Mouse (Mus musculus) ZHBTc4 (cell line): ENCODE results near the gene Tnp2.

ENCODE experiments used
- DNase-seq: peaks from one replicate; pipeline ENCODE4 v3.0.0-alpha.2; 2011; ENCODE audit warnings: low read depth, low spot score

Gene Tnp2

GRCm38 (mm10) chr16:10769661-10770060 is 18.8 kb downstream of the Tnp2 start:
- DNase-seq: no peak

GRCm38 (mm10) chr16:10768821-10769220 is 19.6 kb downstream of the Tnp2 start:
- DNase-seq: no peak

DNA sequence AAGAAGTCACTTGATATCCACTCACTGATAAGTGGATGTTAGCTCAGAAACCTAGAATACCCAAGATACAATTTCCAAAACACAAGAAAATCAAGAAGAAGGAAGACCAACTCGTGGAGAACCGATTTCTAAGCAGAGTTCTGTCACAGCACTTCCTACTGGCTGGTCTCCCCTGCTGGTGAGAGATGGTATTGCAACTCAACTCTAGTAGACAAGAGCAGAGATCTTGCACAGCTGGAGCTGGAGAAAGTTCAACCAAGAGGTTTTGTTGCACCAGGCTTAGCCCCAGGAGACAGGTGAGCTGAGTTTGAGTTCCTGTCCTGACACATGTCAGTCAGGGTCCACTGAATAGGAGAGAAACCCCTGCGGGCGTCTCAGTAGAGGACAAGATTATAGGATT is 21.3 kb downstream of the Tnp2 start:
- DNase-seq: peak; percentile 82

DNA sequence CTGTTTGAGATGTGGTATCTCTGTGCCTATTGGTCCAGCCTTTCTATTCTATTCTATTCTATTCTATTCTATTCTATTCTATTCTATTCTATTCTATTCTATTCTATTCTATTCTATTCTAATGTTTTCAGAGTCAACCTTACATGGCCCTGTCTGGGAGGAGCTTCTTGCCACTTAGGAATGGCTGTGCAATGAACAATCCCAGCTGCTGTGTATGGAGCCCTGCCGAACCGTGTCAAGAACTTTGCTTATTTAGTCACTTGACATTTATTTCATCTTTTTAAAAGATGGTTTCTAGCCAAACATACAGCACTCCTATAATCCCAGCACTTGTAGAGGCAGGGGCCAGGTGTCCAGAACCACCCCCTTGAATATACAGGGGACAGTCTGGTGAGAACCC is 24.1 kb downstream of the Tnp2 start:
- DNase-seq: no peak

DNA sequence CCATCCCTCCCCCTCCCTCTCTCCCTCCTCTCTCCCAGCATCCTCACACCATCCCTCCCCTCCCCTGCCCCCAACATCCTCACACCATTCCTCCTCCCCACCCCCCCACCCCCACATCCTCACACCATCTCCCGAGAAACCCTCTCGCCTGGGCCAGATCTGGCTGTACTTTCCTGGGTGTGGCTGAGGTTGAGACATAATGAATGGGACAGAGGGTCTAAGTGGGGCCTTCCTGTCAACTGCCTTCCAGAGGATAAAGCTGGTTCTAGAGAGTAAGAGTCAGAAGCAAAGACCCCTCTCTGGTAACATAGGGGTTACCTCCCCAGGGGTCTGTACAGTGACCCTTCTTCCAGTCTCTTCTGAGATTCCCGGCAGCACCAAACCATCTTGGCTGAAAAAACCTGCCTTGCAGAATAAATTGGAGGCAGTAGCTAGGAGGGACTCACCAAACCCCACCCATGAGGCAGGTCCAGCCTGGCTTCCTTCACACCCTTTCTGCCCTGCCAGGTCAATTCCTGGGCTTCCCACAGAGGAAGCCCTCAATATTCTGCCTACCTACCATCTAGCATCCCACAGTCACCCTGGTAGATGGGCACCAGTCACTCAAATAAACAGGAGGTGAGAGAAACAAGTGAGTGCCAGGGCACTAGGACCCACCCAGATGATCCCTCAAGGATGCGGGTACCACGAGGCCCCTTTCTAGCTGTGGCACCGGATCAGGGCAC is 24.8 kb downstream of the Tnp2 start:
- no peak for DNase-seq

DNA sequence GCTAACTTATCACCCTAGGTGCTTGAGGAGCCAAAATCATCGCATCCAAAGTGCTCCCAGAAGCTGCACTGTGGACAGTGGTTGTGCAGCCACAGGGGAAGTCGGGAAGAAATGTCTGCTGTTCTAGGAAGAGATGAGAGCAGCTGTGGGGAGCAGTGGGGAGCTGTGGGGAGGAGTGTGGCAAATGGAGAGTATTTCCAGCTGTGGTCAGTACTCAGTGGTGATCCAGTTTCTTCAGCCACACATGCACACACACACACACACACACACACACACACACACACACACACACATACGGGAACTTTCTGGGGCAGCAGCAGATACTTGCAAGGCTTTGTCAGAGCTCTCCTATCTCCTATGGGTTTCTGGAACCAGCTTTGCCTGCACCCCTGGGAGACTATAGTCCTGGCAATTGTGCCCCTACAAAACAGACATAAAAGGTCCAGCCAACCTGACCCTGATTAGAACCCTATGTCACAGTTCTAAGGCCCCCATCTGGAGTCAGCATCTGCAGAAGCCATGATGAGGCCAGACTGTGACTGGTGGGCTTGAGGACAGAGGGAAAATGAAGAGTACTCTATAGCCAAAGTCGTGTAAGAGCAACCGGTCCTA is 25.8 kb downstream of the Tnp2 start:
- no peak for DNase-seq

- DNase-seq: no peak
These were observed 27.3 kb downstream of the Tnp2 start for GRCm38 (mm10) chr16:10761182-10761581.

DNA sequence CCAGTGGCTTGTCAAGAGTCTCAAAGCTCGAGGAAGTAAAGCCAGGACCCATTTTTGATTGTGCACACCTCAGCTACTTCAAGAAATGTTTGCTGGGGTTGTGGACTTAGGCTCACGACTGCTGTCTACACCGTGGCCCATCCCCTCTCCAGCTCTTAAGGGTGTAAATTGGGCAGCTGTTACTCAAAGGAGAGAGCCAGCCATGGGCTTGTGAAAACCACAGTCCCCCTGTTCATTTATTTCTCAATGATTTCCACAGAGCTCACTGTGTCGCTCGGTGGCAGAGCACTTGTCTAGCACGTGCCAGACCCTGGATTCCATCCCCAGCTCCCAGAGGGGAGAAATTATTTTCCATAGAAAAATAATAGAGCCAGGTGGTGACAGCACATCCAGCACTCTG is 32.3 kb downstream of the Tnp2 start:
- no peak for DNase-seq

- no peak for DNase-seq
These were observed 33.8 kb downstream of the Tnp2 start for GRCm38 (mm10) chr16:10754521-10755296.

DNA sequence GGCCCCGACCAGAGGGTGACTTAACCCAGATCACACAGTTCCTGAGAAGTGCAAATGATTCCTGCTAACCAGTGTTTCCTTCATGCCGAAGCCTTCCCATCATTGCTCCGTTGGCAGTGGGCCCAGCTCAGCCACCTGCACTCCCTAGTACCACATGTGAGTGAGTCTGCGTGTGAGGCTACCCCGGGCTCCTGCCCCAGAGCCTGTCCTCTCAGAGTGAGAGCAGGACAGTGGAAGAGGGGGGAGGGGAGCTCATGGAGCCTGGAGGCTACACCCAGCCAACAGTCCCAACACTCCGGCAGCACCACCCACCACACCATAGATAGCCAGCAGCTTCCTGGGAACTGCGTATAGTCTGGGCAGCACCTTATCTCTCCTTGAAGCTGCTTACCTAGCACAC is 38.6 kb downstream of the Tnp2 start:
- DNase-seq: no peak

GRCm38 (mm10) chr16:10749226-10749625 is 39.2 kb downstream of the Tnp2 start:
- DNase-seq: no peak

DNA sequence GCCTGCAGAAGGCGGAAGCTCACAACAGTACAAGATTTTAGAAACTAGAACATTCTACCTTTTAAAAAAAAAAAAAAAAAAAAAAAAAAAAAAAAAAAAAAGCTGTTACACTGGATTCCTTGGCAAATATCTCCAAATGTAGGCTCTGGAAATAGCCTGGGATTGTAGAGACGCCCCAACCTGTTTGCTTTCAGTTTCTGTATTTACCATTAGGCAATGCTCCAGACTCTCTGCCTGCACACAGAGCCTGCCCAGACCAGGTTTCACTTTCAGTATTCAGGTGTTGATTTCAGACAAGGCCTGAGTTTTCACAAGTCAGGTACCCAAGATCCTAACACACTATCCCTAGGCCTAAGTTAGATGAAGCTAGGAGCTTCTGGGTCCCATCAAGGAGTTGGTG is 47.4 kb downstream of the Tnp2 start:
- no peak for DNase-seq

- peak; percentile 45 for DNase-seq
These were observed 48.5 kb downstream of the Tnp2 start for GRCm38 (mm10) chr16:10739854-10740398.

DNA sequence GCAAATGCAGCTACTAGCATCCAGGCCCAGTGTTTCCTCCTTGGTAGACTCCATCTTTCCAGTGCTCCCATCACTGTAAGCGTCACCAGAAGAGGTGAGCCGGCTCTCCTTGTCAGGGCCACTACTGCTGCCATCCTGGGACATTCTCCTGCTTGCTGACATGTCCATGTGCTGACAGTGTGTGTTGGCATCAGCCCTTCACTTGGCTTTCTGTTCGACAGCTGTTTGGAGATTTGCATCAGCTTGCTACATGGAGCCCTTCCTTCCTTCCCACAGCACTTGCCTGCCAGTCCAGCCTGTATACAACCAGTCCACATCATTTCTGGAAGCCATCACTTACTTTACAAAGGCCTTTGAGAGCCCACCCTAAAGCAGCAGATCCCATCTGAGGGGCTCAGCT is 49.6 kb downstream of the Tnp2 start:
- no peak for DNase-seq
